Mouse (Mus musculus) mouse trophoblast stem cell (cell line): ENCODE measurements around the gene Atp6v0e.

ENCODE experiments used
- in situ Hi-C, 2 experiments: fragments of 300-500 bp; cut with MseI, MboI; formaldehyde crosslinking; loops; 2 replicates in 1 of 2; 3 replicates in 1 of 2; pipeline ENCODE4 v1.15.1; 2025

Atp6v0e gene

DNA sequence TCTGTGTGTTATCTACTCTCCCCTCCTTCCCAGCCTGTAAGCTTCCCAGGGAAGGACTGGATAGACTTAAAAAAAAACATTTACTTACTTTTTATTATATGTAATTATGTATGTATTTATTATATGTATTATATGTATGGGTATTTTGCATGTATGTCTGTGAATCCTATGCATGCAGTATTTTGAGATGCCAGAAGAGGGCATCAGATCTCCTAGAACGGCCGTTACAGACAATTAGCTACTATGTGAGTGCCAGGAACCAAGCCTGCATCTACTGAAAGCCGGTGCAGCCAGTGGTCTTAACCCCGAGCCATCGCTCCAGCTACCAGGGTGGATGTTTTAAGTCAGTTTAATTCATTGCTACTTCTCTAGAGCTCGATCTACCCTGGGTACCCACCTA lies 18.2 kb downstream of the Atp6v0e start:
- in situ Hi-C loops, result no loop called here

DNA sequence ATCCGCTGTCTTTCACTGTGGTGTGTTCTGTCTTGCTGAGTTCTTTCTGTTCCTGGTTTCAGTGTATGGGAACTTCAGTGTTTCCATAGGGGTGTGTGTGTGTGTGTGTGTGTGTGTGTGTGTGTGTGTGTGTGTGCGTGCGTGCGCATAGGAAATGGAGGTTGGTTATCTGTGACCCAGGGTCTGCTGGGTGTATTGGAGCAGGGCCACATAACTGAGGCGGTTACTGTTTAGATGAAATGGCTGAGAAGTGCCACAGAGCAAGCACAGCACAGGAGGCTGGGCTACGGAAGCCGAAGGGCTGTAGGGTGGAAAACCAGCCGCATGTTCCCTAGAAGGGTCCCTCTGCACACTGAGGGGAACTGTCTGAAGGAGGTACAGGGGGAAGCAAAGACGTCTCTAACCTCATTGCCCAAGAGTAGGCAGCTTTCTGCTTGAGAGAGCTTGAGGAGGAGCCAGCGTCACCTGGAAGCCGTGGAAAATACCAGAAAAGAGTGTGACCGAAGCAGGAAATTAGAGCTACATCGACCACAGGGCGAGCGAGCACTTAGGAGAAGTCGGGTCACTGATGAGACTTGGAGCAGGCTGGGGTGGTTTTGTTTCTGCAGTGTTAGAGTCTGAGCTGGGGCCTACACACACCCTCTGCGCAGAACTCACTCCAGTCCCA lies 23.4 kb downstream of the Atp6v0e start:
- in situ Hi-C loops, result no loop called here

DNA sequence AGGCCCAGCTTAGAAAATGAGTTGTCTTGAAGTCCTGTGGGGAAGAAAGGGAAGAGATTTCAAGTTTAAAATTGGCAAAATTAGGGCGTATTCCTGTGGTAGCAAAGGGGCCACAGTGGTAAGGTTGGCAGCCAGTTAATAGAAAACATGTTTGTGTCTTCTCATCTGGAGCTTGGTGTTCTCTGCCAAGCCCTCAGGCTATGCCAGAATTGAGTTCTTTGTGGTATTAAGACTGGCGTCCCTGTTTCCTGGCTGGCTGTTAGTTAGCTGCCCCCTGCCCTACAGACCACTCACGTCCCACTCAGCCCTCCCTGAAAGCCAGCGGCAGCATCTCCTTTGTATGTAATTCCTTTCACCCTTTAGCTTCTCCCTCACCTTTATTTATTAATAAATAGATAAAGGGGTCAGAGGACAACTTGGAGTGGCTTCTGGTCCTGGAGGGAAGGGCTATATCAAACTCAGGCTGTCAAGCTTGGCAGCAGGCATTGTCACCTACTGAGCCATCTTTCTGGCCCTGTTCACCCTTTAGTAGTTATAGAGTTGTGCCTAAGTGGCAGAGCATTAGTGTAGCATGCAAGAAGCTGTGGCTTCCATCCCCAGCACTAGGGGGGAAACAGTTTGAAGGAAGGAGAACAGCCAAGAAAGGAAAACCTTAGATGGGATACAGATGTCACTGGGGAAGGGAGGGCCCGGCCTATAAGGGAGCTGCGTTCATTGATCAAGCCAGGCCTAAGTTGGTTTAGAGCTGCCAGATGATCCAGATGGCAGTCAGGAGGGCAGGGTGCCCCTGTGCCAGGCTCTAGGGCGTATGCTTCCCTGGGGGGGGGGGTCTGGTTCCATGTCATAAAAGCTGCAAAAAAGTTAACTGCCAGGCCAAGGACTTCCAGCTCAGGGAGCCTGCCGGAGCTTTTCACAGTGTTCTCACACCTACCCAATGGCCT lies 26.0 kb downstream of the Atp6v0e start:
- in situ Hi-C loops, result no loop called here

DNA sequence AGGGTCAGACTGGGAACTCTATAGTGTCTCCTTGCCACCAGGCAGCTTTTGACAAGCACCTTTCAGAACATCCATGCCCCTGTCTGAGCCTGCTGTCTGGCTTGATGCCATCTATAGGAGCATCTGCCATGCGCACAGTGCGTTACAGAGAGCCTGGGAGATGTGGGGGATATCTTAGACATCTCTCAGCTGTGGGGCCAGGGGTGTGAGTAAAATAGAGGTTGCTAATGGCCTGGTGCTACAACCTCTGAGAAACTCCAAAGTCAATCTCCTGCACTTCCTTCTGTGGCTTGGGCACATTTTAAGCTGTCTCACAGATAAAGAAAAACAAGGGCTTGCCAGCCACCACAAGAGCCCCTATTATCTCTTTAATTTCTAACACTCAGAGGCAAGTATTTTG lies 26.8 kb downstream of the Atp6v0e start:
- in situ Hi-C loops, result no loop called here

DNA sequence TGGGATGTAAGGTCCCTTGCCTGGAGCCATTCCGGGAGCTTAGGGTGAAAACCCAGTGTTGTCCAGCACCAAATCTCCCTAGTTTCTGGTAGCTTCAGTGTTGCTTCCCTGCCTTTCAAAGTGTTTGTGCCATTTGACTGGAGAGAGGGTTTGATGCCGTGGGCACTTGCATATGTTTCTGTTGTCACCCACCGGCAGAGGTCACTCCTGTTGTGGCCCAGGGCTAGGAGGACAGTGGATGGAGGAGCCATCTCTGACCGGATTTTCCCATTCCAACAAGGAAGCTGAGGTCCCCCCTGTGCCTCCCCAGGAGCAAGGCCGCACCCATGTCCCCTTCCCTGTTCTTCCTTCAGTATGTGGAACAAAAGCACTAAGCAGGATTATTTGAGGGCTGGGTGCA lies 27.2 kb downstream of the Atp6v0e start:
- in situ Hi-C loops, result no loop called here

DNA sequence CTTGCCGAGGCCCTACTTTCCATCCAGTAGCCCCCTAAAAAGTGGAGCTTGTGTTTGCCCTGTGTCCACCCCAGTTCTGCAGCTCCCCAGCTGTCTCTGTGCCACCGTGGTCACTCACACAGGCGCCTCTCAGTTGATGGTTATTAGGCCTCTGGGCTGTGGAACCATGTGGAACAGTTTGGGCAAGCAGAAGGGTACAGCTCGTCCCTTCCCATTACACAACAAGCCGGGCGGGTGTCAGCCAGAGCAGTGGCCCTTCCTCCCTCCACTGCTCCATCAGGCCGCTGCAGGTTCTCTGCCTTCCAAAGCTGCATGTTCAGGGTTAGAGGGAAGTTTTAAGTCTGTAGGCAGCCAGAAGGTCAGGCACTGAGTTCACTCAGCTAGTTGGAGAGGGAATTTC lies 28.1 kb downstream of the Atp6v0e start:
- in situ Hi-C loops, result no loop called here

DNA sequence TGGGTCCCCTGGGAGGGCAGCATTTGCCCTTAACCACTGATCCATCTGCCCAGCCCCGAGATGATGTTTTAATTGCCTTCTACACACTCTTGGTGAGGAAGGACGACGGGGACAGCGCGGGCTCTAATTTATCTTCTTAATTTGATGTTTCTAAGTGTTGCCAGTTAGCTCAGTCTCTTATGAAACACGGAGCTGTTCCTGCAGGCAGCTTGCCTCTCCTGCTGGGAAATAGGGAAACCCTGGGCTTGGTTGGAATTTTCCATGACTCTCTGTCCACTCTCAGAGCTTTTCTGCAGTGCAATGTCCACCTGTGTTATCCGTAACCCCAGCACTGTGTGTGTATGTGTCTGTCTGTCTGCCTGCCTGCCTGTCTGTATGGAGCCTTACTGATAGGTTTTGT lies 30.4 kb downstream of the Atp6v0e start:
- in situ Hi-C loops, result no loop called here

DNA sequence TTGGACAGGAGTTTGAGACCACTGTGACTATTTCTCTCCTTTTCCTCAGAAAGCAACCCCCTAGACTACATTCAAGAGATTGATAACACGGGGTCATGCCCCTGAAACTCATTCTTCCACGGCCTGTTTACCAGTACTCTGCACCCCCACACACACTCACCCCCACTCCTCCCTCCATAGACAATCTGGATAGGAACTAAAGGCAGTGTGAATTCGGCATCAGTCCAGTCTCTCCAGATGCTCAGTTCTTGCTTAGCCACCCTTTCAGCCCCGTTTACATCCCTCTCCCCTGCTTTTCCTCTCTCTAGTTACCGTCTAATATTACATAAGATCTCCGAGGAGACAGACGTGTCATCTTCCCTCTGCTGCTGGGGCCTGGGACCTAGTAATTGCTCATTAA lies 31.1 kb downstream of the Atp6v0e start:
- in situ Hi-C loops, result no loop called here

DNA sequence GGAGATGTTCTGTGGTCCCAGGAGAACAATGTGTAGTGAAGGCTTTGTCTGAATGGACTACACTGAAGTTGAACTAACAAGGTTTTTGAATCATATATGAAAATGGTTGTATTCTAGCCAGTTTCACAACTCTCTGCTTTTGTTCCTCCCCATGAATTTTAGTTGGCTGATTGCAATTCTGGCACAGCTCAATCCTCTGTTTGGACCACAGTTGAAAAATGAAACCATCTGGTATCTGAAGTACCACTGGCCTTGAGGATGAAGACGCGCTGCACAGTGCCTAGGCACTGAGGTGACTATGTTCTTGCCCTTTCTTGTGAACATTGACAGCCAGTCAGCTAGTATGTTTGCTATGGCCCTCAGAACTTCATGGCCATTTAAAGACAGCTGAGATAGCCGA lies 32.2 kb downstream of the Atp6v0e start:
- in situ Hi-C loops, result no loop called here

DNA sequence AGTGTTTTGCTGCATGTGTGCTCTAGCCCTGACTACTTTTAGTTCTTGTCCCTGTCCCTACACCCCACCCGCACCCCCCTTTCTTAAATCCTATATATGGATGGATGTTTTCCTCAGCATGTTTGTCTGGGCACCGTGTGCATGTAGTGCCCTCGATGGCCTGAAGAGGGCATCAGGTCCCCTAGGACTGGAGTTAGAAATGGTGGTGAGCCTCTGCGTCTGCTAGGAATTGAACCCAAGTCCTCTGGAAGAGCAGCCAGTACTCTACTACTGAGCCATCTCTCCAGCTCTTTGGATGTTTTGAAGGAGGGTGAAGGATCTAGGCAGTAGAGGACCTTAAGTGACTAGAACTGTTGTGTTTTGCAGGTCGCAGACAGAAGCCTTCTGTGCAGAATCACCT lies 35.8 kb downstream of the Atp6v0e start:
- in situ Hi-C loops, result no loop called here

DNA sequence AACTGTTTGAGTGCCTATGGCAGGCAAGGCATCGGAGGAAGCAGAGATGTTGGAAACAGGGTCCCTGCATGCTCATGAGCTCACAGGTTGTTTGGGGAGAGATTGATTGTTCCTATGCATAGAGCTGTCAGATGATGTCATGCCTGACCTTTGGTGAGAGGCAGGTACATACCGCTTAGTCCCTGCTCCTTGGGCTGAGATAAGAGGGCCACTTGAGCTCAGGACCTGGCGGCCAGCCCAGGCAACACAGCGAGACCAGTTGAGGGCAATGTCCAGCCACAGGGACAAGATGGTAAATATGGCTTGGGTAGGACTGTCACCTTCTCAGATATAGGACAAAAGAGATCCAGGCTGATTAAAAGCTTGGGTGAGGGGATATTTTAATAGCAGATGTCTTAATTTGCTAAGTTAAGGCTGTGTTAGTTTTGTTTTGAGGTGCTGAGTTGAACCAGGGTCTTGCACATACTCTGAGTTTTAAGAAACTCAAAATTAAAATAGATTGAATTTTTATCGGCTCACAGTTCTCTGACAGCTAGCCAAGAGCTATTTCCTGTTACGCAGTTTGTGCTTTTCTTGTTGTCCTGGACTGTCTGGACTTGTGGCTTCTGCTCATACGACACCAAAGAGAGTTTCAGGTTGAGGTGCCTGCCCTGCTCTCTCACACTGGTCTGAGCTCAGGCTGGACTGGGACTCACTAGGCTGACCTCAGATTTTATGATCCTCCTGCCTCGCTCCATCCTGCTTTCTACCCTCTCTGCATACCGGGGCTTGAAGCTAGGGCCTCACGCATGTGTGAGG lies 37.0 kb downstream of the Atp6v0e start:
- in situ Hi-C loops, result no loop called here

DNA sequence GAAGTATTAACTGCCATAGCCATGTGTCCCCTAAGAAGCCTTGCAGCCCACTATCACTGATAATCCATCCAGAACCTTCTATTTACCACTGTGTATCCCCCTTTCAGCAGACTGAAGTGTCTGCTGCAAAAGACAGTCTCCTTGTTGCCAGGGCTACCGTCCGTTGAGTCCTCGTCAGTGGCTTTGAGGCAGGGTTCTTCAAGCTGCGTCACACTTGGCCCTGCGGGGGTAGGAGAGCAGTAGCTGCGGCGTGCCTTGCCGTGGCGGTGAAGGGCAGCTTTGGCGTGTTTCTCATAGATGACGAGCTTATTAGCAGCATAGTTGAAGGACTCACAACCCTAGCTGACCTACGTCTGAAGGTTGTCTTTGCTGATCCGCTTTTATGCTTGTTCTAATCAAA lies 38.5 kb downstream of the Atp6v0e start:
- in situ Hi-C loops, result no loop called here

DNA sequence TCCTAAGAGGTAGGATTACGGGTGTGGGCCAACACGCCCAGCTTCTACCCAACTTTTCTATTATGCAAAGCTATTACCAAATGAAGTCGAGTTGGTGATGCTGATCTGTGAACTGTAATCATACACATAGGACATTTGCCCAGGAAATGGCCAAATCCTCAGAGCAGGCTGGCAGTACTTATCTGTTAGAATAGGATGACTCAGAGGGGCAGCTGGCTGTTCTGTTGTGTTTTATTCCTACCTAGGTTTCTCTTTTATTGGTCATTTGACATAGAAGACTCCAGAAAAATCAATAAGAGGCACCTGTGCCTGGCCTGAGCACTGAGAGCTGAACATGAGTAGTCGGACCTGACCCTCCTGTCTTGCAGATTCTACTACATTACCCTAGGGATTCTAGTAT lies 39.6 kb downstream of the Atp6v0e start:
- in situ Hi-C loops, result no loop called here

DNA sequence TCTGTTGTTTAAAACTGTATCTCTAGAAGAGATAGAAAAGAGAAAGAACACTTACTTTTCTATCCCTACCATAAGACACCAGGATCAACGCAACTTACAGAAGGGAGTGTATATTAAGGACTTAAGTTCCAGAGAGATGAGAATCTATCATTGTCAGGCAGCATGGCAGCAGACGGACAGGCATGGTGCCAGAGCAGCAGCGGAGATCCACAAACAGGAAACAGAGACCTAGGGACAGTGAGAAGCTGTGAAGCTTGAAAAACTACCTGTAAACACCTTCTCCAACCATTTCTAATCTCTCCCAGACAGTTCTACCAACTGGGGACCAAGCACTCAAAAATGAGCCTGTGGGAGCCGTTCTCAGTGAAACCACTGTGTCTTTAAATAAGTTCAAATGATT lies 40.6 kb downstream of the Atp6v0e start:
- in situ Hi-C loops, result no loop called here

DNA sequence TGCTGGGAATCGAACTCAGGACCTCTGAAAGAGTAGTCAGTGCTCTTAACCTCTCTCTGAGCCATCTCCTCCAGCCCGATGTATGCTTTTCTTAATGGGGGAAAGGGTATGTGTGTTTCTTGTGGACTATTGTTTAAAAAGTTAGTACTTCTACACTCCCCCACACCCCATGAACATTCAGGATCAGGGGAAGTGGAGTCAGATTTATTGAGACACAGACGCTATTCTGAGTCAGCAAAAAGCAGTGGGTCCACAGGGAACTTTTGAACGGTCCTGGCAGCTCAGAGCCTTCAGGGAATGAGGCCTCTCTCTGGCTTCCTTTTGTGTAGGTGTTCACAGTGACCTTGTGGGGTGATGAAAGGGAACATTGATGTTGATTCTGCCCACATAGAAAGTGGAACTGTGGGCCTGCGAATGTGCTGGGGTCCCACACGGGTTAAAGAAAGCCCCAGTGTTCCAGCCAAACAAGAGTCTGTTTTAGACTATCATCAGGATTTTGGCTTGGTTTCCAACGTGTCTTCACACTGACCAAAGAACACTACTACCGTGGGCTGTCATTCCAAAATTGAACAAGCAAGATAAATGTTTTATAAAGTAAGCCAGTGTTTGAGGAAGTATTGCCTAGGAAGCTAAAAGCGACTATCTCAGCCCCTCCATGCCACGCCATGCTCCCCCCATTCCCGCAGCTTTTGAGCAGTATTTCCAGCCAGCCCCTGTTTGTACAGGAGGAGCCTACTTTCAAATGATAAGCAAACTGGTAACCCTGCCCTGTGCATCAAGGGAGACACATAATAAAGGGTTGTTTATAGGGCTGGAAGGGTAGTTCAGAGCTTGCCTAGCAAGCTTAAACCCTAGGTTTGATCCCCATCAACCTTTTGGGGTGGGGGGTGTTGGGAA lies 42.7 kb downstream of the Atp6v0e start:
- in situ Hi-C loops, result no loop called here

DNA sequence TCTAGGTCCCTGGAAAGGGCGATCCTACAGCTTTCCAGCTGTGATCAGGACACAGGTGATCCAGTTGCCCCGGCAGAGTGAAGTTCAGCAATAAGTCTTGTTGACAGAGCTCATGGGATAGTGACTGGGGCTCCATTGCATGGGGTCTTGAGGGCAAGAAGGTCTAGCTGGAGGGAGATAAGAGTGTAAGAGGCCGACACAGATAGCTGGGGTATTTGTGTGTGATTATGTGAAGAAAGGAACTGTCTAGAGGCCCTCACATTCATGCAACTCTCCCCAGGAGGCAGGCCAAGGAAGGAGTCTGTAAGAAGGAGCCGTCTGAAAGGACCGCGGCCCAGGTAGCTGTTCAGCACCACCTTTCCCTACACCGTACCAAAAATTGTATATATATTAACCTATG lies 44.0 kb downstream of the Atp6v0e start:
- in situ Hi-C loops, result no loop called here

DNA sequence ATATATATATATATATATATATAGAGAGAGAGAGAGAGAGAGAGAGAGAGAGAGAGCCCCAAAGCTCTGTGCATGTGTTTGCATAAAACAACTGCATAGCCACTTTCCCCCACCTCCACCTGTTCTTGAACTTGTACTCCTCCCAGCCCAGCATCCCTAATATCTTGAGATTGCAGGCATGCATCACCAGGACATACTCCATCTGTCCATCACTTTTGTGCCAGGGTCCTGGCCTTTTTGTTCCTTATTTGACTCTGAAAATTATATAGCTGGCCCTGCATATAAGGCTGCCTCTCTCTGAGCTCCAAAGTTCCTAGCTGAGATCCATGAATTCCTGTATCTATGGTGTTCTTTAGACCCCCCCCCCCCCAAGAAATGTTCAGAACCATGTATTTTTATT lies 45.5 kb downstream of the Atp6v0e start:
- in situ Hi-C loops, result no loop called here

DNA sequence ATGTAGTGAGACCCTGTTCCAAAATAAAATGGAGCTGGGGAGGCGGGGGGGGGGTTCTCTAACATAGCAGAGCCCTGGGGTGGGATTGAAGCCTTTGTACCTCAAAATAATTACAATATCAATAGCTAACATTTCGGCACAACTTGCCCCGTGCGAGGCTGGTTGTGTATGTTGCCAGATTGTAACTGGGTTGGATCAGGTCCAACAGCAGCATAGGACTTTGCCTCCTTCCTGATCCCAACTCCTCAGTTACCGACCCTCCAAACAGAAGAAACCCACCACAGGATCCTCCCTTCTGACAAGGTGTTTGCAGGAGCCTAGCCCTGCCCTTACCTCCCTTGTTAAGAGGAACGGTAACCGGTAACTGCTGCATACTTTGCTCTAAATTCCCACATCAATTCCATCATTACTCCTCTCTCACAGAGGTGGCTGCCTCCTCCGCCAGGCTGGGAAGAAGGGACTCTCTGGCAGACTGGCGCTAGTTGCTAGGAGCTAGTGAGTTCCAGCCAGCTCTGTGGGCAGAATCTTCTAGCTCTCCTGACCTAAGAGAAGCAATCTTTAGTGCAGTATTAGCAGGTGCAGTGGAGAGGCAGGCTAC lies 46.1 kb downstream of the Atp6v0e start:
- in situ Hi-C loops, result no loop called here

DNA sequence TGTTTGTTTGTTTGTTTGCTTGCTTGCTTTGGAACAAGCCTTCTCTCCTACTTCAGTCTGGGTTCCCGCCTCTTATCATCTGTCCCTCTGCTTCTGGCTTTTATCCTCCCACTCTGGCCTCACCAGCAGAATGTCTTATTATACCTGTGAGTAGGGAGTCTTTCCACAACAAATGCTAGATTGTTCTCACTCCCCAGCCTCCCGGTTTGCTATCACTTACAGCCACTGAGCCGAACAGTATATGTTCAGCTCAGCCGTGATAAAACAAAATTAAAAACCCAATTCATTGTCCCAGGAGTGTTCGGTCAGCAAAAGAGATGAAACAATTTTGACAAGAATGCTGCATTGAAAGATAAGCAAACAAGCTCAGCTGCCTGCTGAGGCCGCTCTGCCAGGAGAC lies 47.0 kb downstream of the Atp6v0e start:
- in situ Hi-C loops, result no loop called here

DNA sequence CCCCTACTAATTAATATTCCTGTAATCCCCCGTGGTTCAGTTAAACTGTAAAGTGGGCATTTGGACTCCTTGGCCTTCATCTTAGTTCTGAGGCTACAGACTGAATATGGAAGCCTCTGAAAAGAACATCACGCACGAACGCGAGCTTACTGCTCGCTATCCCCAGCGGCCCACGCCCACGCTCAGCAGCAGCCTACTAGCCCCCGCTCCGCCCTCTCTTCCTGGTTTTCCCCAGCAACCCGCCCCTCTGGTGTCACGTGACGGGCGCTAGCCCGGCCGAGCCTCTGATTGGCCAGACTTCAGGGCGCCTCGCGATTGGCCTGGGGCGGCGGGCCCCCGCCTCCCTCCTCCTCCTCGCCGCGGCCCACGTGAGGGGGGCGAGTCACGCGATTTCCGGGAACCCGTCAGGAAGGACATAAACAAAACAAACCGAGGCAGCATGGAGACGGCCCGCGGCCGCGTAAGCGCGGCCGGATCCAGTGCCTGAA lies 52.3 kb downstream of the Atp6v0e start, which contains the start of gene Crebrf:
Gene Crebrf, plus strand, starts transcription at position 380 of the 488 bp plus-strand sequence.
- in situ Hi-C loops, result no loop called here
